Mouse (Mus musculus): ENCODE data around the gene Casc3. TPM values are rescaled to one million over a fixed set of nuclear protein-coding genes. Genes with fewer than 3 reads are reported as not detected.

Casc3 gene
- 119 TPM for total RNA-seq (2023)

GRCm38 (mm10) chr11:98804605-98805004, at the start of gene Casc3:
TSS of gene Casc3 (plus strand) at chr11:98804905.

GRCm38 (mm10) chr11:98774582-98775347, 29.9 kb upstream of the Casc3 start, which contains the start of gene Nr1d1:
TSS of gene Nr1d1 (minus strand) at chr11:98775333.

GRCm38 (mm10) chr11:98795015-98795713, 9.5 kb upstream of the Casc3 start, which contains the start of gene Msl1:
TSS of gene Msl1 (plus strand) at chr11:98795516.

DNA sequence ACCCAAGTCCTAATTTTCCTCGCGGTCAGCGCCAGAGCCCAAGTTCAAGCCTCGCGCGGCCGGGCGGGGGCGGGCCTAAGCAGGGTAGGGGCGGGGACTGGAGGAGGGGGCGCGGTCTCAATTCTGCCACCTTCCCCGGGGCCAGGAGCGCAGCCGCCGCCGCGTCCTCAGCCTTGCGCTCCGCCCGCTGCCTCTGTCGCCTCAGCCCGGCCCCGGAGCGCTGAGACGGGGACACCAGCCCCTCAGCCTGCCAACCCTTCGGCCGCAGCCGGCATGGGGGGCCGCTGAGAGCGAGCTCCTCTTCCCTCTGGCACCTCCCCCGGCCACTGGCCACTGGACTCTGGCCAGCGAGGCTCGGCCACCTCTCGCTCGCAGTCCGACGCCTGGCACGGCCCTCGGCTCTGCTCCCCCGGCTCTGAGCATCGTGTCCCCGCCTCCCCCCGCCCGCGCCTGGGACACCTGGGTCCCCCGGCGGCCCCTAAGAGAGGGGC, 32.0 kb downstream of the Casc3 start, which contains the start of gene Rapgefl1:
Rapgefl1 (plus strand) TSS at position 135 of the 491 bp plus-strand sequence.

GRCm38 (mm10) chr11:98863028-98863750, 58.5 kb downstream of the Casc3 start, which contains the start of gene Wipf2:
TSS of gene Wipf2 (plus strand) at chr11:98863638.

Other genes with a start within 250 kb of the Casc3 start
- gene Ormdl3, start 217.5 kb upstream of the Casc3 start, total RNA-seq (2023), result 23.7 TPM
- not detected for gene Lrrc3c, start 206.6 kb upstream of the Casc3 start, total RNA-seq (2023)
- 23.9 TPM for gene Gm12355, start 179.2 kb upstream of the Casc3 start, total RNA-seq (2023)
- gene Gsdma3, start 178.5 kb upstream of the Casc3 start, total RNA-seq (2023), result 0.35 TPM
- gene Gsdma2, start 158.1 kb upstream of the Casc3 start, total RNA-seq (2023), result not detected
- gene Gsdma, start 140.6 kb upstream of the Casc3 start, total RNA-seq (2023), result not detected
- 78.2 TPM for gene Psmd3, start 122.4 kb upstream of the Casc3 start, total RNA-seq (2023)
- gene Csf3, start 103.6 kb upstream of the Casc3 start, total RNA-seq (2023), result not detected
- gene Med24, start 75.5 kb upstream of the Casc3 start, total RNA-seq (2023), result 75.6 TPM
- gene Thra, start 64.3 kb upstream of the Casc3 start, total RNA-seq (2023), result 44.0 TPM
- 5.1 TPM for gene Nr1d1, start 29.6 kb upstream of the Casc3 start, total RNA-seq (2023)
- gene Msl1, start 9.4 kb upstream of the Casc3 start, total RNA-seq (2023), result 123 TPM
- gene Rapgefl1, start 31.9 kb downstream of the Casc3 start, total RNA-seq (2023), result not detected
- 41.1 TPM for gene Wipf2, start 58.7 kb downstream of the Casc3 start, total RNA-seq (2023)
- gene Cdc6, start 102.9 kb downstream of the Casc3 start, total RNA-seq (2023), result 4.0 TPM
- gene Rara, start 122.9 kb downstream of the Casc3 start, total RNA-seq (2023), result 95.9 TPM
- not detected for gene Gjd3, start 178.1 kb downstream of the Casc3 start, total RNA-seq (2023)
- 6.7 TPM for gene Top2a, start 219.3 kb downstream of the Casc3 start, total RNA-seq (2023)
- gene Igfbp4, start 236.3 kb downstream of the Casc3 start, total RNA-seq (2023), result 449 TPM

All from CD4-positive naive resting alpha-beta T cell, adult 57 days (primary cell).